Mouse (Mus musculus) heart, embryonic 15.5 days (tissue): Measurements from ENCODE around the gene Fam169b. TPM values are rescaled to one million over a fixed set of nuclear protein-coding genes. Genes with fewer than 3 reads are reported as not detected.

Experiments
- ATAC-seq: fragments of 200-750 bp; cut with Nextera tagmentation; replicated peaks from 2 replicates; pipeline ENCODE4 v1.8.0; 2017; ENCODE audit warnings: low read depth, moderate TSS enrichment; ENCODE audit not compliant: insufficient number of reproducible peaks, insufficient read depth, low FRiP score
- H3K27ac ChIP-seq: fragments of 300-500 bp; sonication (generic); 2 replicates; pipeline ENCODE4 v1.5.1; 2015; ENCODE audit warnings: mild to moderate bottlenecking, inconsistent platforms
- H3K27me3 ChIP-seq: fragments of 300-500 bp; sonication (generic); 2 replicates; pipeline ENCODE4 v1.6.1; 2015; ENCODE audit warnings: inconsistent platforms
- H3K36me3 ChIP-seq: fragments of 300-500 bp; sonication (generic); 2 replicates; pipeline ENCODE4 v1.6.1; 2015; ENCODE audit warnings: mild to moderate bottlenecking, inconsistent platforms
- H3K4me1 ChIP-seq: fragments of 300-500 bp; sonication (generic); replicated peaks from 2 replicates; pipeline ENCODE4 v1.6.1; 2015; ENCODE audit warnings: inconsistent platforms
- H3K4me2 ChIP-seq: fragments of 300-500 bp; sonication (generic); 2 replicates; pipeline ENCODE4 v1.6.1; 2015; ENCODE audit warnings: inconsistent platforms, mild to moderate bottlenecking, moderate library complexity
- H3K4me3 ChIP-seq: fragments of 300-500 bp; sonication (generic); 2 replicates; pipeline ENCODE4 v1.5.1; 2015; ENCODE audit warnings: mild to moderate bottlenecking, inconsistent platforms
- H3K9ac ChIP-seq: fragments of 300-500 bp; sonication (generic); 2 replicates; pipeline ENCODE4 v1.6.1; 2015; ENCODE audit warnings: mild to moderate bottlenecking, inconsistent platforms
- H3K9me3 ChIP-seq: fragments of 300-500 bp; sonication (generic); replicated peaks from 2 replicates; pipeline ENCODE4 v1.6.1; 2016; ENCODE audit warnings: inconsistent platforms
- WGBS: fragments of 180-500 bp; shearing (Covaris S2); methylation state at CpG from one replicate; pipeline ENCODE4 v1.1.7; 2015; ENCODE audit warnings: mixed read lengths; 5-methylcytosine and 5-hydroxymethylcytosine counted together
- polyA plus RNA-seq: library from polyadenylated mRNA; unstranded; fragments of >200 nt; fragmentation: Nextera tagmentation; extraction: Ambion mirVana; gene quantifications from 2 replicates; pipeline ENCODE4 v1.2.1, GENCODE M21; 2015

Gene Fam169b
- polyA plus RNA-seq, 1 experiment from 2014 or later: 1.0 TPM

- Histone ChIP-seq H3K9me3 (no peaks in the 10 kb centered on the region), H3K27ac (no peak overlapping the region), H3K27me3 (no peaks in the 10 kb centered on the region), H3K4me1 (peaks cover 12% of the 10 kb centered on the region; the same call in 1 of the 2 replicates), H3K9ac (no peak overlapping the region), H3K4me2 (no peak overlapping the region), H3K4me3 (no peak overlapping the region), H3K36me3 (no peaks in the 10 kb centered on the region)
- 44% methylated on average over 6 of the region's 6 CpGs for WGBS
- no peak for ATAC-seq
Measured at GRCm38 (mm10) chr7:68303685-68304084, 30.0 kb downstream of the Fam169b start.

GRCm38 (mm10) chr7:68305781-68306575 is 32.3 kb downstream of the Fam169b start:
- no peaks in the 10 kb centered on the region for H3K36me3 ChIP-seq
- H3K9ac ChIP-seq: no peak overlapping the region
- no peak for ATAC-seq
- WGBS: 77% methylated on average over 11 of the region's 11 CpGs
- no peaks in the 10 kb centered on the region for H3K9me3 ChIP-seq
- H3K27ac ChIP-seq: no peak overlapping the region
- no peak overlapping the region for H3K4me3 ChIP-seq
- H3K27me3 ChIP-seq: 0 out of 2 replicates have a peak, but pooled peaks cover 3% of the 10 kb centered on the region
- peaks cover 12% of the 10 kb centered on the region; the same call in 1 of the 2 replicates for H3K4me1 ChIP-seq
- H3K4me2 ChIP-seq: no peak overlapping the region

- 86% methylated on average over 8 of the region's 8 CpGs for WGBS
- 0 out of 2 replicates have a peak, but pooled peaks cover 3% of the 10 kb centered on the region for H3K27me3 ChIP-seq
- H3K27ac ChIP-seq: no peak overlapping the region
- no peak overlapping the region for H3K4me3 ChIP-seq
- no peak overlapping the region for H3K4me2 ChIP-seq
- H3K9ac ChIP-seq: no peak overlapping the region
- peaks cover 9% of the 10 kb centered on the region; the same call in 1 of the 2 replicates for H3K4me1 ChIP-seq
- no peaks in the 10 kb centered on the region for H3K36me3 ChIP-seq
- ATAC-seq: no peak
- H3K9me3 ChIP-seq: no peaks in the 10 kb centered on the region
Measured at GRCm38 (mm10) chr7:68306756-68307155, 33.1 kb downstream of the Fam169b start.

GRCm38 (mm10) chr7:68311469-68311868 is 37.8 kb downstream of the Fam169b start:
- Histone ChIP-seq H3K4me1 (no peaks in the 10 kb centered on the region), H3K27me3 (0 out of 2 replicates have a peak, but pooled peaks cover 3% of the 10 kb centered on the region), H3K27ac (no peak overlapping the region), H3K4me2 (no peak overlapping the region), H3K36me3 (no peaks in the 10 kb centered on the region), H3K4me3 (no peak overlapping the region), H3K9ac (no peak overlapping the region), H3K9me3 (no peaks in the 10 kb centered on the region)
- 55% methylated on average over 6 of the region's 6 CpGs for WGBS
- ATAC-seq: 0 out of 2 replicates have a peak, but pooled peaks have one; percentile 36

GRCm38 (mm10) chr7:68312395-68312794 is 38.8 kb downstream of the Fam169b start:
- 79% methylated on average over 5 of the region's 5 CpGs for WGBS
- Histone ChIP-seq H3K4me3 (no peak overlapping the region), H3K27me3 (0 out of 2 replicates have a peak, but pooled peaks cover 3% of the 10 kb centered on the region), H3K4me1 (no peaks in the 10 kb centered on the region), H3K9me3 (no peaks in the 10 kb centered on the region), H3K4me2 (no peak overlapping the region), H3K27ac (no peak overlapping the region), H3K36me3 (no peaks in the 10 kb centered on the region), H3K9ac (no peak overlapping the region)
- no peak for ATAC-seq

- Histone ChIP-seq H3K4me2 (no peak overlapping the region), H3K27ac (no peak overlapping the region), H3K36me3 (no peaks in the 10 kb centered on the region), H3K4me1 (no peaks in the 10 kb centered on the region), H3K9ac (no peak overlapping the region), H3K9me3 (no peaks in the 10 kb centered on the region), H3K4me3 (no peak overlapping the region), H3K27me3 (0 out of 2 replicates have a peak, but pooled peaks cover 3% of the 10 kb centered on the region)
- WGBS: 69% methylated on average over 14 of the region's 14 CpGs
- ATAC-seq: no peak
Measured at GRCm38 (mm10) chr7:68313038-68313782, 39.6 kb downstream of the Fam169b start.

- 0 out of 2 replicates have a peak, but pooled peaks cover 3% of the 10 kb centered on the region for H3K27me3 ChIP-seq
Measured at GRCm38 (mm10) chr7:68314286-68314685, 40.6 kb downstream of the Fam169b start.

GRCm38 (mm10) chr7:68315068-68315467 is 41.4 kb downstream of the Fam169b start:
- Histone ChIP-seq H3K4me3 (no peak overlapping the region), H3K9me3 (no peaks in the 10 kb centered on the region), H3K27me3 (no peaks in the 10 kb centered on the region), H3K9ac (no peak overlapping the region), H3K4me2 (no peak overlapping the region), H3K36me3 (no peaks in the 10 kb centered on the region), H3K4me1 (peaks cover 5% of the 10 kb centered on the region; the same call in 1 of the 2 replicates), H3K27ac (no peak overlapping the region)
- 66% methylated on average over 4 of the region's 4 CpGs for WGBS
- no peak for ATAC-seq

More at GRCm38 (mm10) chr7:68314286-68314685, 40.6 kb downstream of the Fam169b start:
- no peak overlapping the region for H3K27ac ChIP-seq
- H3K36me3 ChIP-seq: no peaks in the 10 kb centered on the region
- no peak overlapping the region for H3K9ac ChIP-seq
- H3K4me2 ChIP-seq: no peak overlapping the region
- no peak overlapping the region for H3K4me3 ChIP-seq
- WGBS: 80% methylated on average over 1 of the region's 1 CpGs
- no peak for ATAC-seq
- H3K4me1 ChIP-seq: no peaks in the 10 kb centered on the region
- H3K9me3 ChIP-seq: no peaks in the 10 kb centered on the region

- ATAC-seq: no peak
- Histone ChIP-seq H3K36me3 (no peaks in the 10 kb centered on the region), H3K9me3 (no peaks in the 10 kb centered on the region), H3K9ac (no peak overlapping the region), H3K27ac (no peak overlapping the region), H3K4me1 (peaks cover 7% of the 10 kb centered on the region; the same call in 1 of the 2 replicates), H3K4me2 (no peak overlapping the region), H3K27me3 (no peaks in the 10 kb centered on the region), H3K4me3 (no peak overlapping the region)
- 83% methylated on average over 16 of the region's 16 CpGs for WGBS
Measured at GRCm38 (mm10) chr7:68318006-68318788, 44.6 kb downstream of the Fam169b start.

- peaks cover 7% of the 10 kb centered on the region; the same call in 1 of the 2 replicates for H3K4me1 ChIP-seq
- H3K4me3 ChIP-seq: no peak overlapping the region
- no peaks in the 10 kb centered on the region for H3K27me3 ChIP-seq
- H3K4me2 ChIP-seq: no peak overlapping the region
- H3K9ac ChIP-seq: no peak overlapping the region
- ATAC-seq: no peak
- H3K36me3 ChIP-seq: no peaks in the 10 kb centered on the region
- no peaks in the 10 kb centered on the region for H3K9me3 ChIP-seq
- WGBS: 71% methylated on average over 6 of the region's 6 CpGs
- H3K27ac ChIP-seq: no peak overlapping the region
Measured at GRCm38 (mm10) chr7:68318979-68319378, 45.3 kb downstream of the Fam169b start.
